In genomic region chr9:61808351-61809225, GRCm38 (mm10) we compare ENCODE assay signal across 11 mouse cellular contexts.
DNase-seq lines count a peak whose midpoint lies in the region; ATAC-seq and TF ChIP-seq lines count a peak whose summit lies in the region.
"Had no signal": no experiment of that assay in that cellular context is flagged by ENCODE, and none has a peak within 500 bp of the region (broad histone marks: within the 10 kb centered on the region; RNA-seq: fewer than 3 reads in every experiment).

No protein-coding gene starts in this region.

- no peaks in the 10 kb centered on the region; the same call in 1 of the 2 replicates for H3K4me1 ChIP-seq in lung, postnatal 0 days (ENCODE audit: insufficient read depth, low read depth, low read length)

- H3K36me3 ChIP-seq in lung, postnatal 0 days (ENCODE audit: insufficient read depth, low read length) = no peaks in the 10 kb centered on the region
- H3K36me3 ChIP-seq: neural tube, embryonic 12.5 days had no signal

- 48% methylated on average over 12 of the region's 12 CpGs for WGBS in lung, postnatal 0 days

- no peaks in the 10 kb centered on the region for H3K27me3 ChIP-seq in lung, postnatal 0 days (replicated peaks; ENCODE audit: insufficient read depth, low read length)
- H3K27me3 ChIP-seq: neural tube, embryonic 12.5 days had no signal

- H3K4me3 ChIP-seq in lung, postnatal 0 days (ENCODE audit: low read depth, low read length) = no peak overlapping the region
- H3K4me3 ChIP-seq: neural tube, embryonic 12.5 days had no signal

- 0 out of 2 replicates have a peak, but pooled peaks have one; percentile 4 for TF ChIP-seq CTCF in lung, postnatal 0 days (IDR thresholded peaks at IDR 0.05)

- TF ChIP-seq EP300 in lung, postnatal 0 days (IDR thresholded peaks at IDR 0.05) = peak; percentile 64; the same call in 1 of the 2 replicates

- H3K9me3 ChIP-seq in lung, postnatal 0 days (ENCODE audit: low read length) = no peaks in the 10 kb centered on the region
- H3K9me3 ChIP-seq: neural tube, embryonic 12.5 days had no signal

- H3K27ac ChIP-seq in lung, postnatal 0 days (ENCODE audit: low read length) = no peak overlapping the region
- H3K27ac ChIP-seq: neural tube, embryonic 12.5 days had no signal

- DNase-seq in urinary bladder, postnatal 14 days (ENCODE audit: low spot score) = peak; percentile 48
- no peak for DNase-seq in urinary bladder, adult 2 months (ENCODE audit: low spot score)
- DNase-seq in liver = peak; percentile 12
- peak; percentile 95 for DNase-seq in lung, postnatal 0 days (ENCODE audit: low spot score)
- no peak for DNase-seq in adrenal gland, postnatal 14 days
- no peak for DNase-seq in heart, adult 9 months (ENCODE audit: low spot score in 2 of 2)
- no peak for DNase-seq in left cerebral cortex, adult 9 months (ENCODE audit: low spot score in 2 of 2)
- DNase-seq: kidney, adult 11 months; right cerebral cortex, postnatal 25 days had no signal

- no peak overlapping the region for H3K4me2 ChIP-seq in lung, postnatal 0 days (replicated peaks; ENCODE audit: low read depth, low read length)
- H3K4me2 ChIP-seq: neural tube, embryonic 12.5 days had no signal

- H3K9ac ChIP-seq in lung, postnatal 0 days (replicated peaks; ENCODE audit: low read depth) = no peak overlapping the region
- H3K9ac ChIP-seq: neural tube, embryonic 12.5 days had no signal

- peak; percentile 94 for ATAC-seq in lung, postnatal 0 days
- ATAC-seq: activated CD4-positive, CD25-positive, alpha-beta regulatory T cell, adult 4 months had no signal

Comparison
In these comparisons a context has a peak if more than half of its experiments do, and no peak if none do; other contexts are left out.
1. DNase-seq: peak in urinary bladder, postnatal 14 days (single experiment), liver (single experiment) and lung, postnatal 0 days (single experiment); none in urinary bladder, adult 2 months (single experiment), adrenal gland, postnatal 14 days (single experiment), heart, adult 9 months (0 of 2) and left cerebral cortex, adult 9 months (0 of 2).